Mouse (Mus musculus): Measurements from ENCODE around the gene Snd1.

DNA sequence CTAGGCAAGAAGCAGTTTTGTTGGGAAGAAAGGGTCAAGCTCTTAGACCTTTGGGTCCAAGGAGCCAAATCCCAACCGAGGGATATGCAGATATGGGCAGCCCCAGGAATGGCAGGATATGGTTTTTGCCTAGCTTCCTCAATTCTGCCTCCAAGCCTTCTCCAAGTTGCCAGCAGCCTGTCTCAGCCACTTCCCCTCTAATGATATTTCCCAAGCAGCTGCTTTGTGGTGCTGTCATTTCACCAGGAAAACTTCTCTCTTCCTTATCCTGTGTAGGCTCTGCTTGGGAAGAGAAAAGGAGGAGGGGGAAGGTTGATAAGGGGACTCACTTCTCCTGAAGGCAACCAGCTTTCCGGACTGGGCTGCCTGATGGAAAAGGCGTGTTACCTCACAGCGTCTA lies 406.0 kb downstream of the Snd1 start:
- TF ChIP-seq CTCF (IDR thresholded peaks at IDR 0.05; ENCODE audit: low read depth), result no peak
- TF ChIP-seq EP300 (IDR thresholded peaks at IDR 0.05; ENCODE audit: low read depth), result no peak
